Mouse (Mus musculus) kidney, embryonic 16.5 days (tissue): ENCODE data around the gene Vamp5. TPM values are rescaled to one million over a fixed set of nuclear protein-coding genes. Genes with fewer than 3 reads are reported as not detected.
A peak's percentile ranks its signal among the peaks of the same experiment; 100 is the strongest.

ENCODE experiments used
- ATAC-seq: fragments of 200-750 bp; cut with Nextera tagmentation; 2 replicates; pipeline ENCODE4 v1.8.0; 2017; ENCODE audit warnings: moderate TSS enrichment; ENCODE audit not compliant: low FRiP score, low TSS enrichment
- H3K27ac ChIP-seq: fragments of 300-500 bp; sonication (generic); 2 replicates; pipeline ENCODE4 v1.5.1; 2014; ENCODE audit warnings: low read length
- H3K27me3 ChIP-seq: fragments of 300-500 bp; sonication (generic); 2 replicates; pipeline ENCODE4 v1.6.1; 2014; ENCODE audit warnings: low read length, control low read depth, mixed read lengths; ENCODE audit not compliant: insufficient read depth
- H3K36me3 ChIP-seq: fragments of 300-500 bp; sonication (generic); 2 replicates; pipeline ENCODE4 v1.6.1; 2014; ENCODE audit warnings: low read length, control low read depth, mixed read lengths; ENCODE audit not compliant: insufficient read depth
- H3K4me1 ChIP-seq: fragments of 300-500 bp; sonication (generic); 2 replicates; pipeline ENCODE4 v1.6.1; 2014; ENCODE audit warnings: low read length, control low read depth, mixed read lengths; ENCODE audit not compliant: insufficient read depth
- H3K4me2 ChIP-seq: fragments of 300-500 bp; sonication (generic); replicated peaks from 2 replicates; pipeline ENCODE4 v1.6.1; 2014; ENCODE audit warnings: low read depth, low read length
- H3K4me3 ChIP-seq: fragments of 300-500 bp; sonication (generic); 2 replicates; pipeline ENCODE4 v1.5.1; 2014; ENCODE audit warnings: mild to moderate bottlenecking, low read length
- H3K9ac ChIP-seq: fragments of 300-500 bp; sonication (generic); replicated peaks from 2 replicates; pipeline ENCODE4 v1.6.1; 2014; ENCODE audit warnings: low read length
- H3K9me3 ChIP-seq: fragments of 300-500 bp; sonication (generic); 2 replicates; pipeline ENCODE4 v1.6.1; 2016; ENCODE audit warnings: low read length, control low read depth
- WGBS: fragments of 180-500 bp; shearing (Covaris S2); extraction: QIAGEN DNeasy Blood & Tissue Kit; methylation state at CpG from one replicate; pipeline ENCODE4 v1.1.7; 2014; 5-methylcytosine and 5-hydroxymethylcytosine counted together
- polyA plus RNA-seq: library from polyadenylated mRNA; unstranded; fragments of >200 nt; fragmentation: Nextera tagmentation; extraction: Ambion mirVana; gene quantifications from 2 replicates; pipeline ENCODE4 v1.2.1, GENCODE M21; 2015

Vamp5 gene
- polyA plus RNA-seq, 1 experiment from 2014 or later = 42.5 TPM

DNA sequence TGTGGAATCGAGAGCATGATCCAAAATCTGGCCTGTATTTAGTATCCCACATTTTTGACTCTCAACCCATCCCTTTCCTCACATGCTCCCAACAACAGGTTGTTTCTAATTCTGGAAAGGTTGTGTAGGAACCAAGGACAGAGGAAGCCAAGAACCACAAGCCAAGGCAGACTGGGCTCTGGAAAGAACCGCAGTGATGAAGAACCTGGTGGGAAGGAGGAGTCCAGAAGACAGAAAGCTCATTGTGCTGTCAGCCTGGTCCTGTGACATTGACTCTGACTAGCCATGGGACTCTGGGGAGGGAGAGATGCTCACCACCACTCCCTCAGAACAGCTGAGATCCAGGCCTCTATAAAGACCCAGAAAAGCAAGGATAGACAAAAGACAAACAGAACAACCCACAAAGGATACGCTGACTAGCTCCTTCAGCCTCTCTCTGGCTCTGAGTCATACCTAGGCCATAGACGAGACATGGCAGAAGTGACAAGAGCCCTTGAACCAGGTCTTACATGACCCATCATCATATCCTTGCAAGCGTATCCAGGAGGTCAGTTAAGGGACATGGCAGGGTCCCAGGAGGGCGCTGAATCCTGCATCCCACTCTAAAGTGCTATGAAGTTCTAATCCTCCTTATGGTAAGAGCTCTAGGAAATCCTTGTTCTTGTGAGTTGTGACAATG, 3.0 kb upstream of the Vamp5 start:
- ATAC-seq = no peak
- Histone ChIP-seq H3K9me3 (no peaks in the 10 kb centered on the region), H3K4me3 (no peak overlapping the region), H3K36me3 (peaks cover 15% of the 10 kb centered on the region), H3K4me2 (no peak overlapping the region), H3K9ac (no peak overlapping the region), H3K27ac (no peak overlapping the region), H3K4me1 (peaks cover 7% of the 10 kb centered on the region), H3K27me3 (no peaks in the 10 kb centered on the region)
- WGBS = 86% methylated on average over 6 of the region's 6 CpGs

DNA sequence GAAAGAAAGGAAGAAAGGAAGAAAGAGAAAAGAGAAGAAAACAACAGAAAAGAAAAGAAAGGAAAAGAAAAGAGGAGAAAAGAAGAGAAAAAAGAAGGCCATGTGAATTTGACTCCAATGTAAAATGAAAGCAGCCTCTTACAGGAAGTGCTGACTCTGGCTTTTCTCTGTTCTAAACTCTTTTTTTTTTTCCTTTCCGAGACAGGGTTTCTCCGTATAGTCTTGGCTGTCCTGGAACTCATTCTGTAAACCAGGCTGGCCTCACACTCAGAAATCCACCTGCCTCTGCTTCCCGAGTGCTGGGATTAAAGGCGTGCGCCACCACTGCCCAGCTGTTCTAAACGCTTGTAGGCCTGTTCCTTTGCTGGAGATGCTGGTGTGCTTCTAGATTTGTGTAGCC, 2.2 kb upstream of the Vamp5 start:
- Histone ChIP-seq H3K9me3 (no peaks in the 10 kb centered on the region), H3K27me3 (no peaks in the 10 kb centered on the region), H3K9ac (no peak overlapping the region), H3K4me1 (no peaks in the 10 kb centered on the region), H3K4me2 (no peak overlapping the region), H3K36me3 (peaks cover 15% of the 10 kb centered on the region), H3K4me3 (no peak overlapping the region), H3K27ac (no peak overlapping the region)
- WGBS = 76% methylated on average over 6 of the region's 6 CpGs
- no peak for ATAC-seq

DNA sequence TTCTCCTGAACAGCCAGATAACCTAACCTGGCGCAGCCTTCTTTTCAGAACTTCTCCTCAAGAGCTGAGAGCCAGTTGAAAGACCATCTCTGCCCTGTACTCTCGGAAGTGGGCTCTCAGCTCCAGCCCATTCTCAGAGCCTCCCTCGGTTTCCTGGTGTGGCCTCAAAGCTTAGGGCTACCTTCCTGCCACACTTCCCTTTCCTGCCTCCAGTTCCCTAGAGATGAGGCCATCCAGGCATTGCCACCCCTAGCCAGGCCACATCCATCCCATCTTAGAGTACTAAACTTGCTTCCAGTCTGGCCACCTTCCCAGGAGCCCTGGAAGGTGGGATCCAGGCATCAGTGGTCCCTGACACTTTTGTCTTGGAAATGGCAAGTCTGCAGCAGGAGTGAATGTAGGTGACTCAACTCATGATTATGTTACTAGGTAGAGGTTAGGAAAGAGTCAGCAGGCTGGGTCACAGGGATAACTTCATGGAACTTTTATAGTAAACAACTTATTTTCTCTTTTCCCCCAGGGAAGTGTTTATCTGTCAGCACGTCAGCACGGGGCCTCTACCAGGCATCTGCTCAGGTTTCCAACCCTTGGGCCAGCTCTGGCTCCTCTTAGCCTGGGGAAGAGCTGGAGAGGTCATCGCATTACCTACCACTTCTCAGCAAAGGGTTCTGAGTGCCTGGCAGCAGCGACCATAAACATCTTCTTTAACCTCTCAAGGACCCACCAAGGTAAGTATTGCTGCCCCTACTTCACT, 714 bp downstream of the Vamp5 start:
- peak; percentile 36; the same call in 1 of the 2 replicates for ATAC-seq
- H3K9ac ChIP-seq = peak overlapping the region; percentile 67
- H3K4me2 ChIP-seq = peak overlapping the region; percentile 61
- H3K4me1 ChIP-seq = no peaks in the 10 kb centered on the region
- H3K4me3 ChIP-seq = peak overlapping the region; percentile 58
- WGBS = 40% methylated on average over 7 of the region's 7 CpGs
- H3K9me3 ChIP-seq = no peaks in the 10 kb centered on the region
- H3K36me3 ChIP-seq = peaks cover 4% of the 10 kb centered on the region
- H3K27ac ChIP-seq = peak overlapping the region; percentile 73
- no peaks in the 10 kb centered on the region for H3K27me3 ChIP-seq

DNA sequence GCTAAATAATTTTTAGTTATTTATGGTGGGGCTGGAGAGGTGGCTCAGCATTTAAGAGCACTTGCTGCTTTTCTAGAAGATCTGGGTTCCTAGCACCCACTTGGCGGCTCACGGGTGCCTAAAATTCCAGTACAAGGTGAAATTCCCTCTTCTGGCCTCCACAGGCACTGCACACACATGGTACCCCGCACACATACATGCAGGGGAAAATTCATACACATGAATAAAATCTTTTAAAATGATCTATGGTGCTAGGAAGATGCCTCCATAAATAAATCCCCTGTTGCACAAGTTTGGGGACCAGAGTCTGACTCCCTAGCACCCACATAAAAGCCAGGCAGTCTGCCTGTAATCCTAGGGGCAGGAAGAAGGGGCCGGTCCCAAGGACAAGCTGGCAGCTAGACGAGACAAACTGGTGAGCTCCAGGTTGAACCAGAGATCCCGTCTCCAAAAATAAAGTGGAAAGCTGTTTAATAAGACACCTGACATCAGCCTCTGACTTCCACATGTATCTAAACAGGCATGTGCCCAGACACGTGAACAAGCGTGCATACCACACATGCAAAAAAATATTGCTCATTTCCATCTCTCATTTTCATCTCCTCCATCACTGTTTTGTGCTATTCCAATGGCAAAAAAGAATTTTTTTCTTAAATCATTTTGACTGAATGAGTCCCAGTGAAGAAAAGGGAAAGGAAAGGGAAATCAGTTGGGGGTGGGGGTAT, 1.6 kb downstream of the Vamp5 start:
- Histone ChIP-seq H3K9ac (no peak overlapping the region), H3K36me3 (no peaks in the 10 kb centered on the region), H3K9me3 (no peaks in the 10 kb centered on the region), H3K27ac (no peak overlapping the region), H3K4me2 (peak overlapping the region; percentile 61), H3K27me3 (no peaks in the 10 kb centered on the region), H3K4me1 (no peaks in the 10 kb centered on the region), H3K4me3 (peak overlapping the region; percentile 58; the same call in 1 of the 2 replicates)
- WGBS = 81% methylated on average over 8 of the region's 8 CpGs
- no peak for ATAC-seq

DNA sequence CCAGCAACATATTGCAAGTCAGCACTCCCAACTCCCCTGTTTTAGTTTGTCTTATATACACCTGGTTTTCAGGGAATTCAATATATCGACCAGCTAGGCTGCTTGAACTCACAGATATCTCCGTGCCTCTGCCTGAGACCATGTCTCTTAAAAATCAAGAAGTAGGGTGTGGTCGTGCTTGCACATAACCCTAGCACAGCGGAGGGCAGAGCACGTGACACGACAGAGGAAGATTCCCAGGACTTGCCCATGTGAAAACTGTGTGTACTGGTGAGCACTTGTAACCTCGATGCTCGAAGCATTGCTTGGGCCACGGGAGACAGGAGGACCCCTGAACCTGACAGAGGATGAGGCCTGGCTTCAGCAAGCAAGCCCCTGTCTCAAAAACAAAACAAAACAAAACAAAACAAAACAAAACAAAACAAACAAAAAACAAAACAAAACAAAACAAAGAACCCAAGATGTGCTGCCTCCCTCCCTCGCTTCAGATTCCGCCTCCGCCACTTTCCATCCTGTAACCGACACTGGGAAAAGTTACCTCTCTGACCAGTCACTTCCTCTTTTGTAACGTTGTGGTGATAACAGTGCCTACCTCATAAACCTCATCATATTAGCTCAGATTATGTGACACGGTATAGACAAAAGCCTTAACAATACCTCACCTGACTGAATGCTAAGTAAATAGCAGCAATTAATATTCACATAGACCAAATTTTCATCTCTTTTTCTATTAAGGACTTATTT, 5.3 kb downstream of the Vamp5 start:
- H3K4me3 ChIP-seq = no peak overlapping the region
- peaks cover 6% of the 10 kb centered on the region for H3K4me1 ChIP-seq
- no peaks in the 10 kb centered on the region for H3K9me3 ChIP-seq
- no peak overlapping the region for H3K4me2 ChIP-seq
- H3K36me3 ChIP-seq = no peaks in the 10 kb centered on the region
- ATAC-seq = no peak
- H3K9ac ChIP-seq = no peak overlapping the region
- 76% methylated on average over 15 of the region's 15 CpGs for WGBS
- H3K27me3 ChIP-seq = no peaks in the 10 kb centered on the region
- no peak overlapping the region for H3K27ac ChIP-seq

DNA sequence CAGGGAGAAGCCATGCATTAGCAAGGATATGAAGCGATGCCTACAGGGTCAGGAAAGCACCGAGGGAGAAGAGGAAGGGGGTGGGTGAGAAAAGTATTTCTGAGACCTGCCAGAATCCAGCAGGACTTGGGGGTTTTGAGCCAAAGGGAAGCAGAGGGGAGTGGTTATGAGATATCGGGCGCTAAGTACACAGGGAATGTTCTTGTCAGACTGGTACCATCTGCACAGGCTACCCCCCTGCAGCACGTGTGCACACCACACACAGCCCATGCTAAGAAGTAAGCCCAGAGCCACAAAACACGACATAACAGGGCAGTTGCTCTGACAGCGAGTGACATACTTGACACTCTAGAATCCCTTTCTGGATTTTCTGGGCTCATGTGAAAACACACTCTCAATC, 6.1 kb downstream of the Vamp5 start:
- H3K36me3 ChIP-seq = no peaks in the 10 kb centered on the region
- H3K27me3 ChIP-seq = no peaks in the 10 kb centered on the region
- H3K27ac ChIP-seq = no peak overlapping the region
- no peak overlapping the region for H3K4me3 ChIP-seq
- no peaks in the 10 kb centered on the region for H3K9me3 ChIP-seq
- 71% methylated on average over 7 of the region's 7 CpGs for WGBS
- H3K4me1 ChIP-seq = peaks cover 6% of the 10 kb centered on the region
- no peak overlapping the region for H3K4me2 ChIP-seq
- ATAC-seq = no peak
- H3K9ac ChIP-seq = no peak overlapping the region

DNA sequence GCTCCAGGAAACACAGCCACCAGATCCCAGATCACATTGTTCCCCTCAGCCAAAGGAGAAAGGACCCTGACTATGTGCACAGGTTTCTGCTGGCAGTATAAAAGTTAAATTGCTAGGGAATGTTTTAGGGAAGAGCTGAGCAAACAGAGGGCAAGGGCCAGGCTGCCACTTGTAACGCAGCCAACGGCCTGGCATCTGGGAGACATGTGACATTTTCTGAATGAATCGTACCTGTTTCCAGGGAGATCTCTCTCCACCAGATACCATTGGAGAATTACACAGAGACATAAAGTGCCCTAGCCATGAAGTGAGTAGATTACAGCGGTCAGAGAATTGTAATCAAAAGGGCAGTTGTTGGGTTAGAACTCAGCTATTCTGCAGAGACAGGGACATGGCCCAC, 7.1 kb downstream of the Vamp5 start:
- Histone ChIP-seq H3K9me3 (no peaks in the 10 kb centered on the region), H3K4me2 (no peak overlapping the region), H3K27me3 (no peaks in the 10 kb centered on the region), H3K9ac (no peak overlapping the region), H3K4me1 (peaks cover 6% of the 10 kb centered on the region), H3K4me3 (no peak overlapping the region), H3K36me3 (no peaks in the 10 kb centered on the region), H3K27ac (no peak overlapping the region)
- ATAC-seq = no peak
- 89% methylated on average over 4 of the region's 4 CpGs for WGBS

DNA sequence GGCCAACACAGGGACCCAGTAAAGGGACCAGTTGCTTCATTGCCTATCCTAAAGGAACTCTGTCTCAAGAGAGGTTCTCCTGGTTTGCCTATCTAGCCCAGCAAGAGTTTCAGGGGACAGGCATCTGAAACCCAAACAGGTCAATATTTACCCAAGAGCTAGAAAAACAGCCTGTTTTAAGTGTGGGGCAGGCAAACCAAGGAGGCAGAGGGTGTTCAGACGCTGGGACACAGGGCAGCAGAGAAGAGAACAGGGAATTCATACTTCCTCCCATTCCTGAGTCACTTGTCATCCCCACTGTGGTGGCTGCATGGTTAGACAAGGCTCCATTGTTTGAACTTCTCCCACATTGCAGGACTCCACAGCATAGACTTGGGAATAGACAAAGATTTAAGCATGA, 8.7 kb downstream of the Vamp5 start:
- no peaks in the 10 kb centered on the region for H3K36me3 ChIP-seq
- 13% methylated on average over 1 of the region's 1 CpGs for WGBS
- no peaks in the 10 kb centered on the region for H3K9me3 ChIP-seq
- no peak for ATAC-seq
- no peaks in the 10 kb centered on the region for H3K27me3 ChIP-seq
- 0 out of 2 replicates have a peak overlapping the region, but pooled peaks have one; percentile 60 for H3K27ac ChIP-seq
- H3K9ac ChIP-seq = peak overlapping the region; percentile 31; the same call in 1 of the 2 replicates
- no peak overlapping the region for H3K4me2 ChIP-seq
- no peak overlapping the region for H3K4me3 ChIP-seq
- H3K4me1 ChIP-seq = peaks cover 6% of the 10 kb centered on the region

DNA sequence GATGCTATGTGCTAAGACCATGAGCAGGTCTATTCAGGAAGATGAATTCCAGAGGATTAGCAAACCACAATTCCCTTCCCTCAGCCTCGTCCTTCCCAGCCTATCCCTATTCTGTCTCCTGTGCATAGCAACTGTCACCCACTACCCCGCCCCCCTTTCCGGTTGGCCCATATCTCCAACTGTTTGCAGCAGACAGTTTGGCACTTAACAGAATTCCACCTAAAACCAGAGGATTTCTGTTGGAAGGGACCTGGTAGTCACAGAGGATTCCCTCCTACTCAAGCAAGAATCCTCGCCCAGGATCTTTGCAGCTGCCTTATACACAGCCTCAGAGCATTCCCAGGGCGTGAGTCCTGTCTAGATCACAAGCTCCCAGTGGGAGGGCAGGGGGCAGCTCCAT, 9.1 kb downstream of the Vamp5 start:
- Histone ChIP-seq H3K4me2 (no peak overlapping the region), H3K9me3 (no peaks in the 10 kb centered on the region), H3K4me1 (peaks cover 6% of the 10 kb centered on the region), H3K9ac (peak overlapping the region; percentile 31; the same call in 1 of the 2 replicates), H3K27me3 (no peaks in the 10 kb centered on the region), H3K36me3 (no peaks in the 10 kb centered on the region), H3K4me3 (no peak overlapping the region), H3K27ac (0 out of 2 replicates have a peak overlapping the region, but pooled peaks have one; percentile 60)
- WGBS = 47% methylated on average over 5 of the region's 5 CpGs
- no peak for ATAC-seq
